Mouse (Mus musculus): ENCODE measurements around the gene Otog. TPM values are rescaled to one million over a fixed set of nuclear protein-coding genes. Genes with fewer than 3 reads are reported as not detected.

The Otog gene
- polyA plus RNA-seq, 1 experiment from 2014 or later = not detected

- no peak overlapping the region for H3K4me3 ChIP-seq (replicated peaks; ENCODE audit: low read length)
- WGBS = 79% methylated on average over 12 of the region's 12 CpGs
Measured at GRCm38 (mm10) chr7:46301031-46301632, 60.3 kb downstream of the Otog start.

GRCm38 (mm10) chr7:46313486-46313885 lies 72.7 kb downstream of the Otog start:
- Histone ChIP-seq H3K27ac (ENCODE audit: low read length) (no peak overlapping the region), H3K9ac (replicated peaks; ENCODE audit: low read depth, low read length) (no peak overlapping the region), H3K4me2 (ENCODE audit: low read length) (no peak overlapping the region), H3K36me3 (ENCODE audit: control insufficient read depth, insufficient read depth) (no peaks in the 10 kb centered on the region), H3K4me3 (replicated peaks; ENCODE audit: low read length) (no peak overlapping the region), H3K9me3 (ENCODE audit: control insufficient read depth, low read length) (no peaks in the 10 kb centered on the region), H3K4me1 (replicated peaks; ENCODE audit: control insufficient read depth, insufficient read depth, low read length) (no peaks in the 10 kb centered on the region), H3K27me3 (replicated peaks; ENCODE audit: control insufficient read depth, insufficient read depth, low read length) (no peaks in the 10 kb centered on the region)
- no peak for ATAC-seq
- 31% methylated on average over 6 of the region's 6 CpGs for WGBS

More at GRCm38 (mm10) chr7:46301031-46301632, 60.3 kb downstream of the Otog start:
- no peaks in the 10 kb centered on the region for H3K9me3 ChIP-seq (ENCODE audit: control insufficient read depth, low read length)
- no peak overlapping the region for H3K4me2 ChIP-seq (ENCODE audit: low read length)
- H3K27ac ChIP-seq (ENCODE audit: low read length) = no peak overlapping the region
- H3K27me3 ChIP-seq (replicated peaks; ENCODE audit: control insufficient read depth, insufficient read depth, low read length) = no peaks in the 10 kb centered on the region
- H3K36me3 ChIP-seq (ENCODE audit: control insufficient read depth, insufficient read depth) = no peaks in the 10 kb centered on the region
- H3K4me1 ChIP-seq (replicated peaks; ENCODE audit: control insufficient read depth, insufficient read depth, low read length) = no peaks in the 10 kb centered on the region
- no peak for ATAC-seq
- no peak overlapping the region for H3K9ac ChIP-seq (replicated peaks; ENCODE audit: low read depth, low read length)

GRCm38 (mm10) chr7:46314220-46315009 lies 73.6 kb downstream of the Otog start:
- ATAC-seq = no peak
- Histone ChIP-seq H3K9ac (replicated peaks; ENCODE audit: low read depth, low read length) (no peak overlapping the region), H3K36me3 (ENCODE audit: control insufficient read depth, insufficient read depth) (no peaks in the 10 kb centered on the region), H3K27me3 (replicated peaks; ENCODE audit: control insufficient read depth, insufficient read depth, low read length) (no peaks in the 10 kb centered on the region), H3K4me1 (replicated peaks; ENCODE audit: control insufficient read depth, insufficient read depth, low read length) (no peaks in the 10 kb centered on the region), H3K4me2 (ENCODE audit: low read length) (no peak overlapping the region), H3K27ac (ENCODE audit: low read length) (no peak overlapping the region), H3K9me3 (ENCODE audit: control insufficient read depth, low read length) (no peaks in the 10 kb centered on the region), H3K4me3 (replicated peaks; ENCODE audit: low read length) (no peak overlapping the region)
- 36% methylated on average over 5 of the region's 6 CpGs for WGBS

- no peaks in the 10 kb centered on the region for H3K4me1 ChIP-seq (replicated peaks; ENCODE audit: control insufficient read depth, insufficient read depth, low read length)
- ATAC-seq = no peak
- no peak overlapping the region for H3K9ac ChIP-seq (replicated peaks; ENCODE audit: low read depth, low read length)
- H3K4me3 ChIP-seq (replicated peaks; ENCODE audit: low read length) = no peak overlapping the region
- H3K36me3 ChIP-seq (ENCODE audit: control insufficient read depth, insufficient read depth) = no peaks in the 10 kb centered on the region
- H3K27ac ChIP-seq (ENCODE audit: low read length) = no peak overlapping the region
- no peaks in the 10 kb centered on the region for H3K27me3 ChIP-seq (replicated peaks; ENCODE audit: control insufficient read depth, insufficient read depth, low read length)
- WGBS = 70% methylated on average over 4 of the region's 4 CpGs
- no peaks in the 10 kb centered on the region for H3K9me3 ChIP-seq (ENCODE audit: control insufficient read depth, low read length)
- no peak overlapping the region for H3K4me2 ChIP-seq (ENCODE audit: low read length)
Measured at GRCm38 (mm10) chr7:46315692-46316091, 74.9 kb downstream of the Otog start.

GRCm38 (mm10) chr7:46316948-46317347 lies 76.2 kb downstream of the Otog start:
- Histone ChIP-seq H3K27me3 (replicated peaks; ENCODE audit: control insufficient read depth, insufficient read depth, low read length) (no peaks in the 10 kb centered on the region), H3K27ac (ENCODE audit: low read length) (no peak overlapping the region), H3K36me3 (ENCODE audit: control insufficient read depth, insufficient read depth) (no peaks in the 10 kb centered on the region), H3K4me2 (ENCODE audit: low read length) (no peak overlapping the region), H3K9me3 (ENCODE audit: control insufficient read depth, low read length) (no peaks in the 10 kb centered on the region), H3K9ac (replicated peaks; ENCODE audit: low read depth, low read length) (no peak overlapping the region), H3K4me1 (replicated peaks; ENCODE audit: control insufficient read depth, insufficient read depth, low read length) (no peaks in the 10 kb centered on the region), H3K4me3 (replicated peaks; ENCODE audit: low read length) (no peak overlapping the region)
- 10% methylated on average over 7 of the region's 7 CpGs for WGBS
- no peak for ATAC-seq

GRCm38 (mm10) chr7:46321242-46321641 lies 80.5 kb downstream of the Otog start:
- ATAC-seq = no peak
- Histone ChIP-seq H3K4me3 (replicated peaks; ENCODE audit: low read length) (no peak overlapping the region), H3K4me1 (replicated peaks; ENCODE audit: control insufficient read depth, insufficient read depth, low read length) (no peaks in the 10 kb centered on the region), H3K9me3 (ENCODE audit: control insufficient read depth, low read length) (no peaks in the 10 kb centered on the region), H3K9ac (replicated peaks; ENCODE audit: low read depth, low read length) (no peak overlapping the region), H3K27me3 (replicated peaks; ENCODE audit: control insufficient read depth, insufficient read depth, low read length) (no peaks in the 10 kb centered on the region), H3K4me2 (ENCODE audit: low read length) (no peak overlapping the region), H3K27ac (ENCODE audit: low read length) (no peak overlapping the region), H3K36me3 (ENCODE audit: control insufficient read depth, insufficient read depth) (no peaks in the 10 kb centered on the region)
- 80% methylated on average over 3 of the region's 3 CpGs for WGBS

GRCm38 (mm10) chr7:46327896-46328295 lies 87.1 kb downstream of the Otog start:
- no peak overlapping the region for H3K27ac ChIP-seq (ENCODE audit: low read length)
- H3K9me3 ChIP-seq (ENCODE audit: control insufficient read depth, low read length) = no peaks in the 10 kb centered on the region

GRCm38 (mm10) chr7:46337397-46337796 lies 96.6 kb downstream of the Otog start:
- no peaks in the 10 kb centered on the region for H3K36me3 ChIP-seq (ENCODE audit: control insufficient read depth, insufficient read depth)
- H3K9ac ChIP-seq (replicated peaks; ENCODE audit: low read depth, low read length) = no peak overlapping the region
- no peaks in the 10 kb centered on the region for H3K4me1 ChIP-seq (replicated peaks; ENCODE audit: control insufficient read depth, insufficient read depth, low read length)
- H3K4me3 ChIP-seq (replicated peaks; ENCODE audit: low read length) = no peak overlapping the region
- H3K4me2 ChIP-seq (ENCODE audit: low read length) = no peak overlapping the region
- H3K9me3 ChIP-seq (ENCODE audit: control insufficient read depth, low read length) = no peaks in the 10 kb centered on the region; the same call in 1 of the 2 replicates
- no peak for ATAC-seq
- H3K27ac ChIP-seq (ENCODE audit: low read length) = no peak overlapping the region
- 91% methylated on average over 9 of the region's 9 CpGs for WGBS
- H3K27me3 ChIP-seq (replicated peaks; ENCODE audit: control insufficient read depth, insufficient read depth, low read length) = no peaks in the 10 kb centered on the region

More at GRCm38 (mm10) chr7:46327896-46328295, 87.1 kb downstream of the Otog start:
- 74% methylated on average over 4 of the region's 4 CpGs for WGBS
- H3K36me3 ChIP-seq (ENCODE audit: control insufficient read depth, insufficient read depth) = no peaks in the 10 kb centered on the region
- H3K4me2 ChIP-seq (ENCODE audit: low read length) = no peak overlapping the region
- no peak overlapping the region for H3K4me3 ChIP-seq (replicated peaks; ENCODE audit: low read length)
- ATAC-seq = no peak
- H3K9ac ChIP-seq (replicated peaks; ENCODE audit: low read depth, low read length) = no peak overlapping the region
- no peaks in the 10 kb centered on the region for H3K4me1 ChIP-seq (replicated peaks; ENCODE audit: control insufficient read depth, insufficient read depth, low read length)
- no peaks in the 10 kb centered on the region for H3K27me3 ChIP-seq (replicated peaks; ENCODE audit: control insufficient read depth, insufficient read depth, low read length)

- no peak for ATAC-seq
- Histone ChIP-seq H3K4me2 (ENCODE audit: low read length) (no peak overlapping the region), H3K27ac (ENCODE audit: low read length) (no peak overlapping the region), H3K27me3 (replicated peaks; ENCODE audit: control insufficient read depth, insufficient read depth, low read length) (no peaks in the 10 kb centered on the region), H3K4me3 (replicated peaks; ENCODE audit: low read length) (no peak overlapping the region), H3K9ac (replicated peaks; ENCODE audit: low read depth, low read length) (no peak overlapping the region), H3K9me3 (ENCODE audit: control insufficient read depth, low read length) (no peaks in the 10 kb centered on the region; the same call in 1 of the 2 replicates), H3K36me3 (ENCODE audit: control insufficient read depth, insufficient read depth) (no peaks in the 10 kb centered on the region), H3K4me1 (replicated peaks; ENCODE audit: control insufficient read depth, insufficient read depth, low read length) (no peaks in the 10 kb centered on the region)
- 25% methylated on average over 3 of the region's 3 CpGs for WGBS
Measured at GRCm38 (mm10) chr7:46339818-46340217, 99.0 kb downstream of the Otog start.

All from forebrain, embryonic 16.5 days (tissue).